Mouse (Mus musculus): ENCODE data around the gene Pard3. TPM values are rescaled to one million over a fixed set of nuclear protein-coding genes. Genes with fewer than 3 reads are reported as not detected.

Pard3 gene
- polyA plus RNA-seq, 2 experiments: 4.5 TPM

DNA sequence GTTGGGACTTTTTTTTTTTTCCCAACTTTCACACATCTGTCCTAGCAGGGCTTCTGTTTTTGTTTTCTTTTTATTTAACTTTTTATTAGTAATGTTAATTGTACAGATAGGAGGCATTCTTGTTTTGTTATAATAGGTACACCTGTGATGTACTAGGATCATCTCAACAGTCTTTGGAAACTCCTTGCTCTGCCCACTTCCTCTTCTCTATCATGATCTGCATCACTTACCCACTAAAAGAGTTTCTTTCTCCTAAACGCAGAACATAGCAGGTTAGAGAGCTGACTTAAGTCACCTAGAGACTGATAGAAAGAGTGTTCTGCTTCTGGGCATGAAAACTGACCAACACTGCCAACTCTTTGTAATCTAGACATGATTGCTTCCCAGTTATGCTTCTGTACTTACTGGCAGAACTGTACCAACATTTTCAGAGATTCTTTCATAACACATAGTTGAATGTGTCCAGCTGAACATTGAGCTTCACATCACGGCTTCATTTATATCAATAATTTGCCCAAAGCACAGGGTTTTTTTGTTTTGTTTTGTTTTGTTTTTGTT lies 398.8 kb downstream of the Pard3 start:
- DNase-seq (ENCODE audit: low read depth in 3 of 3, low spot score in 3 of 3): no peak
- 40% methylated on average over 2 of the region's 2 CpGs for WGBS (ENCODE audit: insufficient replicate concordance)
- 0 out of 4 replicates have a peak, but pooled peaks cover 0 to 1% of the 10 kb centered on the region in 2 experiments for H3K4me1 ChIP-seq (replicated peaks; ENCODE audit: control insufficient read depth in 2 of 2, insufficient read depth in 2 of 2, low read length in 1 of 2)
- H3K9me3 ChIP-seq (ENCODE audit: control insufficient read depth, low read length): no peaks in the 10 kb centered on the region
- no peak overlapping the region for H3K27ac ChIP-seq
- no peak overlapping the region for H3K9ac ChIP-seq (replicated peaks)
- H3K27me3 ChIP-seq (ENCODE audit: control insufficient read depth, insufficient read depth, low read length): no peaks in the 10 kb centered on the region
- no peak overlapping the region for H3K4me3 ChIP-seq (ENCODE audit: insufficient read depth in 1 of 2, low read depth in 2 of 2, low read length in 2 of 2)
- TF ChIP-seq EP300 (IDR thresholded peaks at IDR 0.05; ENCODE audit: low read depth): no peak
- no peak for TF ChIP-seq CTCF (IDR thresholded peaks at IDR 0.05; ENCODE audit: low read depth)
- H3K36me3 ChIP-seq (replicated peaks; ENCODE audit: control insufficient read depth, insufficient read depth, low read depth): no peaks in the 10 kb centered on the region
- no peak overlapping the region for H3K4me2 ChIP-seq (ENCODE audit: low read depth)
- ATAC-seq (ENCODE audit: insufficient read depth): no peak

DNA sequence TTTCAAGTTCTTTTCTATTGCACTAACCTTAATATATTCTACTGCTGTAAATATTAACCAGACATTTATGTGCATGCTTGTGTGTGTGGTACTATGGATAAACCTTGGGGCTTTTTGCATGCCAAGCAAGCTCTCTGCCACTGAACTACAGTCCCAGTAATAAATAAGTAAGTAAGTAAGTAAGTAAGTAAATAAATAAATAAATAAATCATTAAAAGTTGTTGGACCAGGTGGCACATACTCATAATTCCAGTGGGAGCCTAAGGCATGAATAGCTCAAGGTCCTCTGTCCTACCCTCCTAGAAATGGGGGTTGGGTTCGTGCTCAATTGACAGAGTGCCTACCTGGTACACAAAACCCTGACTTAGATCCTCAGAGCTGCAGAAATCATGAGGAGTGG lies 400.6 kb downstream of the Pard3 start:
- Histone ChIP-seq H3K4me2 (ENCODE audit: low read depth) (no peak overlapping the region), H3K27me3 (ENCODE audit: control insufficient read depth, insufficient read depth, low read length) (no peaks in the 10 kb centered on the region), H3K27ac (no peak overlapping the region), H3K4me3 (ENCODE audit: insufficient read depth in 1 of 2, low read depth in 2 of 2, low read length in 2 of 2) (no peak overlapping the region), H3K9me3 (ENCODE audit: control insufficient read depth, low read length) (no peaks in the 10 kb centered on the region), H3K36me3 (replicated peaks; ENCODE audit: control insufficient read depth, insufficient read depth, low read depth) (no peaks in the 10 kb centered on the region), H3K9ac (replicated peaks) (no peak overlapping the region), H3K4me1 (replicated peaks; ENCODE audit: control insufficient read depth in 2 of 2, insufficient read depth in 2 of 2, low read length in 1 of 2) (0 out of 4 replicates have a peak, but pooled peaks cover 0 to 1% of the 10 kb centered on the region in 2 experiments)
- 46% methylated on average over 1 of the region's 1 CpGs for WGBS (ENCODE audit: insufficient replicate concordance)
- DNase-seq (ENCODE audit: low read depth in 3 of 3, low spot score in 3 of 3): no peak
- ATAC-seq (ENCODE audit: insufficient read depth): no peak
- TF ChIP-seq EP300 (IDR thresholded peaks at IDR 0.05; ENCODE audit: low read depth) (no peak), CTCF (IDR thresholded peaks at IDR 0.05; ENCODE audit: low read depth) (no peak)

DNA sequence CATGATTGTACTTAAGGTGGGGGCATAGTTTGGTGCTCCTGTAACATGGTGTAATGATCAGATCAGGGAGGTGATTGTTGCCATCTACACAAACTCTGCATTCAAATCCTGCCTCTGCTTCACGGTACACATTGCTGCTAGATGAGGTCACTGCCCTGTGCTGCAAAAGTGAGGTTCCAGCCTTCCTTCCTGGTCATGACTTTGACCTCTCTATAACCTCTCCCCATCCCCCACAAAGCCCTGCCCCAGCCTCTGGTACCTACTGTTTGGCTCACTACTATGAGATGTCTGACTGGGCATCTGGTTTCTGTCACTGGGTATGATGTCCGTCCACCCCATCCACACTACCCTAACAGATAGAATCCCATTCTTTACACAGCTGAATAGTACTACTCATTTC lies 408.5 kb downstream of the Pard3 start:
- H3K27me3 ChIP-seq (ENCODE audit: control insufficient read depth, insufficient read depth, low read length): no peaks in the 10 kb centered on the region
- no peak overlapping the region for H3K27ac ChIP-seq
- no peaks in the 10 kb centered on the region for H3K9me3 ChIP-seq (ENCODE audit: control insufficient read depth, low read length)
- WGBS (ENCODE audit: insufficient replicate concordance): 59% methylated on average over 2 of the region's 2 CpGs
- H3K4me2 ChIP-seq (ENCODE audit: low read depth): no peak overlapping the region
- no peak overlapping the region for H3K9ac ChIP-seq (replicated peaks)
- no peak overlapping the region for H3K4me3 ChIP-seq (ENCODE audit: insufficient read depth in 1 of 2, low read depth in 2 of 2, low read length in 2 of 2)
- H3K36me3 ChIP-seq (replicated peaks; ENCODE audit: control insufficient read depth, insufficient read depth, low read depth): no peaks in the 10 kb centered on the region
- H3K4me1 ChIP-seq (replicated peaks; ENCODE audit: control insufficient read depth in 2 of 2, insufficient read depth in 2 of 2, low read length in 1 of 2): no peaks in the 10 kb centered on the region
- TF ChIP-seq EP300 (IDR thresholded peaks at IDR 0.05; ENCODE audit: low read depth) (no peak), CTCF (IDR thresholded peaks at IDR 0.05; ENCODE audit: low read depth) (no peak)
- DNase-seq (ENCODE audit: low read depth in 3 of 3, low spot score in 3 of 3) (no peak), ATAC-seq (ENCODE audit: insufficient read depth) (no peak)

DNA sequence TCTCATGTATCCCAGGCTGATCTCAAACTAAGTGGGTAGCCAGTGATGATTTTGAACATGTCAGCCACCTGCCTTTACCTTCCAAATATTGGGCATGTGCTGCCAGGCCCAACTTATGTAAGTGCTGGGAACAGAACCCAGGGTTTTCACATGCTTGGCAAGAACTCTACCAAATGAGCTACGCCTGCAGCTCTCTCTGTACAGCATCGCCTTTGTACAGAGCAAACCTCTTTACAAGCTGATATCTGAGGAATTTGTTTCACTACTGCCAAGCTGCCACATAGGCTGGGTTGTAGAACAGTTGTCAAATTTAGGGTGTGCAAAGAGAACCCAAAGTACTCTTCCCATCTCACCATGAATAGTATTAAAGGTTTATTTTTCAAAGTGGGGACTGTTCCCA lies 416.3 kb downstream of the Pard3 start:
- H3K9me3 ChIP-seq (ENCODE audit: control insufficient read depth, low read length): no peaks in the 10 kb centered on the region
- no peak overlapping the region for H3K4me3 ChIP-seq (ENCODE audit: insufficient read depth in 1 of 2, low read depth in 2 of 2, low read length in 2 of 2)
- TF ChIP-seq CTCF (IDR thresholded peaks at IDR 0.05; ENCODE audit: low read depth): no peak
- no peak for TF ChIP-seq EP300 (IDR thresholded peaks at IDR 0.05; ENCODE audit: low read depth)
- no peak overlapping the region for H3K27ac ChIP-seq
- H3K9ac ChIP-seq (replicated peaks): no peak overlapping the region
- H3K4me2 ChIP-seq (ENCODE audit: low read depth): no peak overlapping the region
- peaks cover 0 to 2% of the 10 kb centered on the region in 2 experiments; a peak in 1 of 4 replicates for H3K4me1 ChIP-seq (replicated peaks; ENCODE audit: control insufficient read depth in 2 of 2, insufficient read depth in 2 of 2, low read length in 1 of 2)
- no peak for DNase-seq (ENCODE audit: low read depth in 3 of 3, low spot score in 3 of 3)
- ATAC-seq (ENCODE audit: insufficient read depth): no peak
- no peaks in the 10 kb centered on the region for H3K27me3 ChIP-seq (ENCODE audit: control insufficient read depth, insufficient read depth, low read length)
- WGBS (ENCODE audit: insufficient replicate concordance): 64% methylated on average over 2 of the region's 2 CpGs
- H3K36me3 ChIP-seq (replicated peaks; ENCODE audit: control insufficient read depth, insufficient read depth, low read depth): no peaks in the 10 kb centered on the region

DNA sequence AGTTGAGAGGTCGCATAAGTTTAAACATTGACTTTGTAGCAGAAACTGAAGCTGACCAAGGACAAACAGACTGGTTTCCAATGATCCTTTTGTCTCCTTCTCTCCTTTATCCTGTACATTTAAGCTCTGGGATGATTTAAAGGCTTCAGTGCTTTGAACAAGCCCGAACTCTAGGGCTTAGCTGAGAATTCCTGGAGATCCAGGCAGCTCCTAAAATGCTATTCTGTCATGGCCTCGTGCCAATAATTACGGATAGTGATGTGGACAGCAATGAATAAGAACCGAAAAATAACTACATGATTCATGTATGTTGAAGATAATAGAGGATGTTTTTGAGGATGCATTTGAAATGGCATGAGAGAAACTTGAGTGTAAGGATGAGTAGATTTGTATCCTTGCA lies 421.9 kb downstream of the Pard3 start:
- H3K9ac ChIP-seq (replicated peaks): no peak overlapping the region

More for the DNA sequence above, 421.9 kb downstream of the Pard3 start:
- Histone ChIP-seq H3K4me3 (ENCODE audit: insufficient read depth in 1 of 2, low read depth in 2 of 2, low read length in 2 of 2) (no peak overlapping the region), H3K27ac (no peak overlapping the region), H3K4me1 (replicated peaks; ENCODE audit: control insufficient read depth in 2 of 2, insufficient read depth in 2 of 2, low read length in 1 of 2) (peaks cover 0 to 2% of the 10 kb centered on the region in 2 experiments; a peak in 1 of 4 replicates), H3K36me3 (replicated peaks; ENCODE audit: control insufficient read depth, insufficient read depth, low read depth) (no peaks in the 10 kb centered on the region), H3K4me2 (ENCODE audit: low read depth) (no peak overlapping the region), H3K27me3 (ENCODE audit: control insufficient read depth, insufficient read depth, low read length) (no peaks in the 10 kb centered on the region), H3K9me3 (ENCODE audit: control insufficient read depth, low read length) (no peaks in the 10 kb centered on the region)
- DNase-seq (ENCODE audit: low read depth in 3 of 3, low spot score in 3 of 3) (no peak), ATAC-seq (ENCODE audit: insufficient read depth) (no peak)
- TF ChIP-seq CTCF (IDR thresholded peaks at IDR 0.05; ENCODE audit: low read depth): no peak
- TF ChIP-seq EP300 (IDR thresholded peaks at IDR 0.05; ENCODE audit: low read depth): no peak
- WGBS (ENCODE audit: insufficient replicate concordance): 51% methylated on average over 5 of the region's 5 CpGs
